Mouse (Mus musculus) yolk sac, embryonic 10.5 days (tissue): ENCODE measurements at regions not wholly inside any gene's neighbourhood (a gene's known extent, or its start where the extent isn't known, plus 50 kb on each side); places are given as distances from the start of the nearest gene placed in this dataset.

Source experiments
- DNase-seq: peaks from one replicate; pipeline ENCODE4 v3.0.0-alpha.2; 2017; ENCODE audit warnings: low spot score

DNA sequence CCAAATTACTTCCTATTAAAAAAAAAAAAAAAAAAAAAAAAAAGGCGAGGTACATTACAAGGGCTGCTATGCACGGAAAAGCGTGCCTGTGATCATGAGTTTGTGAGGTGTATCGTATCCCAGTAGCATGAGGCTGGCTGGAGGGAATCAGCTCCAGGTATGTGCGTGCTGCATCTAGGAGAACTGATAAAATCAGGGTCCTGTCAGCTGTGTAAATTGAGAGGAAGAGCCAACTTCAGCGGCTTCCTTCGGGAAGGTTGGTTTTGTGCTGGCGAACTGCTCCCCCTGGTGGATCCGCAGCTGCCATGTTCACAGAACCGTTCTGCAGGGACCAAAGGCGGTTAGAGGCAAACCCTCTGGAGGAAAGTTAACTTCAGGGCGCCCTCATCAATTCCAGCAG is 60.8 kb upstream of the Gm10295 start:
- peak; percentile 77 for DNase-seq

DNA sequence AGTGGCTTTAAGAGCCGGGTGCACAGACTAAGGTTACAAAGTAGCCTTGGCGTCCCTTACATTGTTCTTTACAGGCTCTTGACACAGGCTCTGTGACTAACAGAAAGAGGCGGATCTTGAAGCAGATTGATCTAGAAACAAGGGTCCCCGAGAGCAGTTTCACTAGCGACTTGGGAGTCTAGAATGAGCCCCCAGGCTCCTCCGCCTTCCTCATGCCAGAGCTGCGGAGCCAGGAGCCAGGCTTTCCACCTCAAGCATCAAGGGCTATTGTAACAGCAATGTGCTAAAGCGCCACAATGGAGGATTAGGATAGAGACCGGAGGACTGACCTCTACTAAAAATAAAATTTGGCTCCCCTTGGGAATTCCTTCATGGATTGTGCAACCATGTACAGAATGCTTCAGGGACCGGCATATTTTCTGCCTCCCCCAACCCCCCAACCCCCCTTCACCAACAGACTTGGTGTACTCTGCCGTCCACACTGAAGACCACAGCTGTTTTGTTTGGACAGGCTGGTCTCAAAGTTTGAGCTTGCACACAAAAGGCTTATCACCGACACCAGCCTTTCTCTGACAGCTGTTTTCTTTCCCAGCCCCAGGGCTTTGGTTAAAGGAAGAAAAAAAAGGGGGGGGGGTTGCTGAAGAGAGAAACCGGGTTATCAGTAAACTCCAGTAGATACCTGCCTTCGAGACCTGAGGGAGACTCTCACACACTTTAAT is 60.2 kb upstream of the Gm10295 start:
- peak; percentile 53 for DNase-seq

DNA sequence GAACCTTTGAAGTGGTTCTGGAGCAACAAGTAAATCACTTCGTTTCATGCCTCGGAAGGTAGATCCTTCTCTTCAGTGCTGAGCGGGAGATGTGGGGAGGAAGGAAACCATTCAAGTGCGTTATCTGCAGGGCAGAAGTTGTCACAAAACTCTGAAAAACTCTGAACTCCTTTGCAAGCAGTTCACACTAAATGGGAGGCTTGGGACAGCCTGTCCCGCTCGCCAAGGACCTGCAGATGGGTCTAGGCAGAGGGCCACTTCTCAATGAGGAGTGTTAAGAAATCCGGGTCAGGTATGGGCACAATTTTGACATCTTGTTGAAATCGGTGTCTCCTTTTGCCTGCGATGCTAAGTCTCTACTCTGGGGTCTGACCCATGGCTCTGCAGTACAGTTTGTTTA is 58.6 kb upstream of the Gm10295 start:
- no peak for DNase-seq

DNA sequence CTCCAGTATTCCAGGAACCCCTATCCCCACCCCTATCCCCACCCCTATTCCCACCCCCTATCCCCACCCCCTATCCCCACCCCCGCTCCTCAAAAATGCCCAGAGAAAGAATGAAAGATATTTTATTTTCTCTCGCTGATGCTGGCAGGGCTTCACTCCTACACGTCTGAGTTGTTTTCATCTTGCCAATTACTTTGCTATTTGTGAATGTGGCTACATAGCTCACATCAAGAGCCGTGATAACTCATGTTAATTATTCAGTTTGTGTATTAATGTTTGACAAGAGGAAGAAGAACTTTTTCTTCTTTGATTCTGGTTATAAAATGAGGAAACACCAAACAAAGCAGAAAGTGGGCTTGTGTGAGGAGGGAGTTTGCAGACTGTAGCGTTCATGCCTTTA is 57.8 kb upstream of the Gm10295 start:
- DNase-seq: no peak

DNA sequence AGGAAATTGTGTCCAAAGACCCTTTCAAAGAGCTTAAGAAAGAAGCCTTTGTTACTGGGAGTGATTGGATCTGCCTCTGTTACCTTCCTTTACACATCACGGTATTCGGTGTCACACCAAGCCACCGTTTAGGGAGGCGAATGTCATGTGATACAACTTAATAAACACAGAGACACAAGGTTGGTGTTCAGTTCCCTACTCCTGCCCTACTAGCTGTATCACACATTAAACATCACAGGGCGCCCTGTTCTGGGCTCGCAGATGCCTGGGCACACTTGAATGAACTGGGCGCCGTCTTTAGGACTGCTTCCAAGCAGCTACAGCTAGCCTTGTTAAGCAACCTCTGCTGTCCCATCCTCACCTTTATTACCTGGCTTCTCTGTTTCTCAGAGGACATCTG is 55.0 kb upstream of the Gm10295 start:
- DNase-seq: no peak
